Mouse (Mus musculus): Measurements from ENCODE around the gene Mbd6. TPM values are rescaled to one million over a fixed set of nuclear protein-coding genes. Genes with fewer than 3 reads are reported as not detected.

Gene Mbd6
- polyA plus RNA-seq, 1 experiment from 2014 or later: 13.5 TPM

- no peaks in the 10 kb centered on the region for H3K36me3 ChIP-seq (ENCODE audit: insufficient read depth, low read length)
- H3K4me1 ChIP-seq (ENCODE audit: insufficient read depth, low read depth, low read length): no peaks in the 10 kb centered on the region
- no peak overlapping the region for H3K27ac ChIP-seq (ENCODE audit: low read length)
- DNase-seq (ENCODE audit: low spot score) (peak; percentile 82), ATAC-seq (peak; percentile 83)
- H3K4me3 ChIP-seq (ENCODE audit: low read depth, low read length): no peak overlapping the region
- no peaks in the 10 kb centered on the region for H3K27me3 ChIP-seq (replicated peaks; ENCODE audit: insufficient read depth, low read length)
- TF ChIP-seq EP300 (IDR thresholded peaks at IDR 0.05): no peak
- TF ChIP-seq CTCF (IDR thresholded peaks at IDR 0.05): no peak; the same call in none of the 2 replicates
- no peak overlapping the region for H3K9ac ChIP-seq (replicated peaks; ENCODE audit: low read depth)
- H3K9me3 ChIP-seq (ENCODE audit: low read length): no peaks in the 10 kb centered on the region
- no peak overlapping the region for H3K4me2 ChIP-seq (replicated peaks; ENCODE audit: low read depth, low read length)
- WGBS: 19% methylated on average over 14 of the region's 14 CpGs
Observed at GRCm38 (mm10) chr10:127255625-127256345, 33.0 kb downstream of the Mbd6 start.

- Histone ChIP-seq H3K9me3 (ENCODE audit: low read length) (no peaks in the 10 kb centered on the region), H3K9ac (replicated peaks; ENCODE audit: low read depth) (no peak overlapping the region), H3K27me3 (replicated peaks; ENCODE audit: insufficient read depth, low read length) (no peaks in the 10 kb centered on the region), H3K27ac (ENCODE audit: low read length) (no peak overlapping the region), H3K4me3 (ENCODE audit: low read depth, low read length) (no peak overlapping the region), H3K4me2 (replicated peaks; ENCODE audit: low read depth, low read length) (no peak overlapping the region), H3K36me3 (ENCODE audit: insufficient read depth, low read length) (no peaks in the 10 kb centered on the region), H3K4me1 (ENCODE audit: insufficient read depth, low read depth, low read length) (no peaks in the 10 kb centered on the region)
- 77% methylated on average over 5 of the region's 5 CpGs for WGBS
- ATAC-seq (no peak), DNase-seq (ENCODE audit: low spot score) (no peak)
- TF ChIP-seq CTCF (IDR thresholded peaks at IDR 0.05) (no peak), EP300 (IDR thresholded peaks at IDR 0.05) (no peak)
Observed at GRCm38 (mm10) chr10:127250810-127251209, 38.0 kb downstream of the Mbd6 start.

- no peak for TF ChIP-seq EP300 (IDR thresholded peaks at IDR 0.05)
- TF ChIP-seq CTCF (IDR thresholded peaks at IDR 0.05): no peak
- Histone ChIP-seq H3K9me3 (ENCODE audit: low read length) (no peaks in the 10 kb centered on the region), H3K4me2 (replicated peaks; ENCODE audit: low read depth, low read length) (no peak overlapping the region), H3K27me3 (replicated peaks; ENCODE audit: insufficient read depth, low read length) (no peaks in the 10 kb centered on the region), H3K9ac (replicated peaks; ENCODE audit: low read depth) (no peak overlapping the region), H3K4me3 (ENCODE audit: low read depth, low read length) (no peak overlapping the region), H3K27ac (ENCODE audit: low read length) (no peak overlapping the region), H3K4me1 (ENCODE audit: insufficient read depth, low read depth, low read length) (no peaks in the 10 kb centered on the region), H3K36me3 (ENCODE audit: insufficient read depth, low read length) (no peaks in the 10 kb centered on the region)
- ATAC-seq: no peak
- no peak for DNase-seq (ENCODE audit: low spot score)
- WGBS: 67% methylated on average over 18 of the region's 18 CpGs
Observed at GRCm38 (mm10) chr10:127238241-127238824, 50.5 kb downstream of the Mbd6 start.

- H3K27ac ChIP-seq (ENCODE audit: low read length): no peak overlapping the region
- no peaks in the 10 kb centered on the region for H3K27me3 ChIP-seq (replicated peaks; ENCODE audit: insufficient read depth, low read length)
- TF ChIP-seq EP300 (IDR thresholded peaks at IDR 0.05) (no peak), CTCF (IDR thresholded peaks at IDR 0.05) (no peak)
- no peaks in the 10 kb centered on the region for H3K36me3 ChIP-seq (ENCODE audit: insufficient read depth, low read length)
- H3K4me1 ChIP-seq (ENCODE audit: insufficient read depth, low read depth, low read length): no peaks in the 10 kb centered on the region
- H3K4me3 ChIP-seq (ENCODE audit: low read depth, low read length): no peak overlapping the region
- no peak overlapping the region for H3K4me2 ChIP-seq (replicated peaks; ENCODE audit: low read depth, low read length)
- no peak overlapping the region for H3K9ac ChIP-seq (replicated peaks; ENCODE audit: low read depth)
- ATAC-seq (no peak), DNase-seq (ENCODE audit: low spot score) (no peak)
- 37% methylated on average over 9 of the region's 9 CpGs for WGBS
- no peaks in the 10 kb centered on the region for H3K9me3 ChIP-seq (ENCODE audit: low read length)
Observed at GRCm38 (mm10) chr10:127236541-127236940, 52.3 kb downstream of the Mbd6 start.

GRCm38 (mm10) chr10:127233141-127233540 is 55.7 kb downstream of the Mbd6 start:
- ATAC-seq: no peak
- H3K36me3 ChIP-seq (ENCODE audit: insufficient read depth, low read length): no peaks in the 10 kb centered on the region
- TF ChIP-seq CTCF (IDR thresholded peaks at IDR 0.05) (peak; percentile 47), EP300 (IDR thresholded peaks at IDR 0.05) (no peak)
- H3K4me1 ChIP-seq (ENCODE audit: insufficient read depth, low read depth, low read length): no peaks in the 10 kb centered on the region
- no peaks in the 10 kb centered on the region for H3K9me3 ChIP-seq (ENCODE audit: low read length)
- no peak overlapping the region for H3K9ac ChIP-seq (replicated peaks; ENCODE audit: low read depth)
- H3K4me3 ChIP-seq (ENCODE audit: low read depth, low read length): no peak overlapping the region
- H3K4me2 ChIP-seq (replicated peaks; ENCODE audit: low read depth, low read length): no peak overlapping the region
- 76% methylated on average over 9 of the region's 9 CpGs for WGBS
- no peaks in the 10 kb centered on the region for H3K27me3 ChIP-seq (replicated peaks; ENCODE audit: insufficient read depth, low read length)
- no peak overlapping the region for H3K27ac ChIP-seq (ENCODE audit: low read length)
- peak; percentile 8 for DNase-seq (ENCODE audit: low spot score)

Other genes with a start within 250 kb of the Mbd6 start
- 12.9 and 13.6 TPM in 2 replicates for gene Mettl1, start 247.6 kb downstream of the Mbd6 start, polyA plus RNA-seq (2015; fragmentation: Nextera tagmentation; extraction: Ambion mirVana)
- 0.27 and 0.30 TPM in 2 replicates for gene Eef1akmt3, start 247.5 kb downstream of the Mbd6 start, polyA plus RNA-seq (2015; fragmentation: Nextera tagmentation; extraction: Ambion mirVana)
- gene Cyp27b1, start 240.8 kb downstream of the Mbd6 start, polyA plus RNA-seq (2015; fragmentation: Nextera tagmentation; extraction: Ambion mirVana): 0.13 TPM in 1 of 2 replicates, not detected in the other
- gene March9, start 228.8 kb downstream of the Mbd6 start, polyA plus RNA-seq (2015; fragmentation: Nextera tagmentation; extraction: Ambion mirVana): 0.63 and 0.86 TPM in 2 replicates
- 358 and 362 TPM in 2 replicates for gene Cdk4, start 225.5 kb downstream of the Mbd6 start, polyA plus RNA-seq (2015; fragmentation: Nextera tagmentation; extraction: Ambion mirVana)
- gene Tspan31, start 218.8 kb downstream of the Mbd6 start, polyA plus RNA-seq (2015; fragmentation: Nextera tagmentation; extraction: Ambion mirVana): 99.5 and 110 TPM in 2 replicates
- 0.04 and 0.32 TPM in 2 replicates for gene Agap2, start 213.7 kb downstream of the Mbd6 start, polyA plus RNA-seq (2015; fragmentation: Nextera tagmentation; extraction: Ambion mirVana)
- gene Os9, start 167.9 kb downstream of the Mbd6 start, polyA plus RNA-seq (2015; fragmentation: Nextera tagmentation; extraction: Ambion mirVana): 112 and 113 TPM in 2 replicates
- gene B4galnt1, start 123.8 kb downstream of the Mbd6 start, polyA plus RNA-seq (2015; fragmentation: Nextera tagmentation; extraction: Ambion mirVana): 9.1 and 9.6 TPM in 2 replicates
- 1.0 and 1.1 TPM in 2 replicates for gene Slc26a10, start 108.4 kb downstream of the Mbd6 start, polyA plus RNA-seq (2015; fragmentation: Nextera tagmentation; extraction: Ambion mirVana)
- gene Arhgef25, start 98.9 kb downstream of the Mbd6 start, polyA plus RNA-seq (2015; fragmentation: Nextera tagmentation; extraction: Ambion mirVana): 27.9 and 37.1 TPM in 2 replicates
- gene Dtx3, start 93.3 kb downstream of the Mbd6 start, polyA plus RNA-seq (2015; fragmentation: Nextera tagmentation; extraction: Ambion mirVana): 47.5 and 47.8 TPM in 2 replicates
- gene Pip4k2c, start 77.4 kb downstream of the Mbd6 start, polyA plus RNA-seq (2015; fragmentation: Nextera tagmentation; extraction: Ambion mirVana): 31.0 and 35.1 TPM in 2 replicates
- gene Kif5a, start 25.7 kb downstream of the Mbd6 start, polyA plus RNA-seq (2015; fragmentation: Nextera tagmentation; extraction: Ambion mirVana): 0.12 and 0.25 TPM in 2 replicates
- gene Dctn2, start 22.6 kb downstream of the Mbd6 start, polyA plus RNA-seq (2015; fragmentation: Nextera tagmentation; extraction: Ambion mirVana): 198 and 204 TPM in 2 replicates
- 61.1 and 63.1 TPM in 2 replicates for gene Mars, start 22.8 kb upstream of the Mbd6 start, polyA plus RNA-seq (2015; fragmentation: Nextera tagmentation; extraction: Ambion mirVana)
- 8.5 TPM in 2 replicates for gene Arhgap9, start 32.9 kb upstream of the Mbd6 start, polyA plus RNA-seq (2015; fragmentation: Nextera tagmentation; extraction: Ambion mirVana)
- 4.2 and 5.2 TPM in 2 replicates for gene Gli1, start 53.0 kb upstream of the Mbd6 start, polyA plus RNA-seq (2015; fragmentation: Nextera tagmentation; extraction: Ambion mirVana)
- gene Inhbe, start 65.4 kb upstream of the Mbd6 start, polyA plus RNA-seq (2015; fragmentation: Nextera tagmentation; extraction: Ambion mirVana): not detected in 2 replicates
- gene Inhbc, start 81.4 kb upstream of the Mbd6 start, polyA plus RNA-seq (2015; fragmentation: Nextera tagmentation; extraction: Ambion mirVana): not detected in 2 replicates
- gene R3hdm2, start 91.3 kb upstream of the Mbd6 start, polyA plus RNA-seq (2015; fragmentation: Nextera tagmentation; extraction: Ambion mirVana): 21.1 and 23.9 TPM in 2 replicates
- 0.23 and 0.53 TPM in 2 replicates for gene Stac3, start 212.7 kb upstream of the Mbd6 start, polyA plus RNA-seq (2015; fragmentation: Nextera tagmentation; extraction: Ambion mirVana)
- 132 and 149 TPM in 2 replicates for gene Ndufa4l2, start 225.9 kb upstream of the Mbd6 start, polyA plus RNA-seq (2015; fragmentation: Nextera tagmentation; extraction: Ambion mirVana)
- 27.1 and 31.0 TPM in 2 replicates for gene Shmt2, start 233.4 kb upstream of the Mbd6 start, polyA plus RNA-seq (2015; fragmentation: Nextera tagmentation; extraction: Ambion mirVana)
- gene Nxph4, start 245.5 kb upstream of the Mbd6 start, polyA plus RNA-seq (2015; fragmentation: Nextera tagmentation; extraction: Ambion mirVana): 0.44 and 0.60 TPM in 2 replicates